Mouse (Mus musculus): ENCODE results near the gene Olfr1295. TPM values are rescaled to one million over a fixed set of nuclear protein-coding genes. Genes with fewer than 3 reads are reported as not detected.

The Olfr1295 gene
- not detected in 2 replicates for polyA plus RNA-seq (2016; fragmentation: Nextera tagmentation; extraction: Ambion mirVana)

GRCm38 (mm10) chr2:111569581-111569980 is at the start of gene Olfr1295:
Olfr1295 (minus strand) TSS chr2:111569681.
- H3K9ac ChIP-seq = no peak within 1 kb of the TSS
- ATAC-seq (ENCODE audit: low FRiP score) = no peak
- no peaks in the 10 kb centered on the region for H3K9me3 ChIP-seq
- no peaks in the 10 kb centered on the region for H3K27me3 ChIP-seq
- no peaks in the 10 kb centered on the region for H3K36me3 ChIP-seq (replicated peaks)
- no peak within 1 kb of the TSS for H3K27ac ChIP-seq
- no peak within 1 kb of the TSS for H3K4me2 ChIP-seq
- H3K4me3 ChIP-seq (replicated peaks) = no peak within 1 kb of the TSS
- H3K4me1 ChIP-seq = no peaks in the 10 kb centered on the region

GRCm38 (mm10) chr2:111540191-111540590 is 29.3 kb downstream of the Olfr1295 start, which contains the start of gene Olfr1294:
Olfr1294 (minus strand) TSS chr2:111540291.
- H3K27me3 ChIP-seq = no peaks in the 10 kb centered on the region
- no peak within 1 kb of the TSS for H3K9ac ChIP-seq
- H3K4me2 ChIP-seq = no peak within 1 kb of the TSS
- 54% methylated on average over 1 of the region's 1 CpGs for WGBS
- no peak within 1 kb of the TSS for H3K4me3 ChIP-seq (replicated peaks)
- no peaks in the 10 kb centered on the region for H3K4me1 ChIP-seq
- no peaks in the 10 kb centered on the region for H3K36me3 ChIP-seq (replicated peaks)
- H3K27ac ChIP-seq = no peak within 1 kb of the TSS
- ATAC-seq (ENCODE audit: low FRiP score) = no peak
- no peaks in the 10 kb centered on the region for H3K9me3 ChIP-seq

- no peak within 1 kb of the TSS for H3K4me2 ChIP-seq
- no peaks in the 10 kb centered on the region for H3K27me3 ChIP-seq
- H3K4me3 ChIP-seq (replicated peaks) = no peak within 1 kb of the TSS
- 0 out of 2 replicates have a peak, but pooled peaks cover 2% of the 10 kb centered on the region for H3K9me3 ChIP-seq
- H3K27ac ChIP-seq = no peak within 1 kb of the TSS
- H3K36me3 ChIP-seq (replicated peaks) = no peaks in the 10 kb centered on the region
- H3K9ac ChIP-seq = no peak within 1 kb of the TSS
- WGBS = 93% methylated on average over 1 of the region's 1 CpGs
- ATAC-seq (ENCODE audit: low FRiP score) = no peak
- H3K4me1 ChIP-seq = no peaks in the 10 kb centered on the region
Measured at GRCm38 (mm10) chr2:111524903-111525302, 44.6 kb downstream of the Olfr1295 start, which contains the start of gene Olfr1293-ps. Olfr1293-ps (plus strand) TSS chr2:111525203.

- H3K4me1 ChIP-seq = no peaks in the 10 kb centered on the region
- no peak for ATAC-seq (ENCODE audit: low FRiP score)
- no peak overlapping the region for H3K4me2 ChIP-seq
- no peak overlapping the region for H3K27ac ChIP-seq
- H3K27me3 ChIP-seq = no peaks in the 10 kb centered on the region
- 0 out of 2 replicates have a peak, but pooled peaks cover 6% of the 10 kb centered on the region for H3K9me3 ChIP-seq
- H3K36me3 ChIP-seq (replicated peaks) = no peaks in the 10 kb centered on the region
- 93% methylated on average over 10 of the region's 10 CpGs for WGBS
- no peak overlapping the region for H3K4me3 ChIP-seq (replicated peaks)
- H3K9ac ChIP-seq = no peak overlapping the region
Measured at GRCm38 (mm10) chr2:111517451-111517850, 52.0 kb downstream of the Olfr1295 start.

Other genes starting within 250 kb of the Olfr1295 start
- gene Olfr1281, start 243.2 kb downstream of the Olfr1295 start, polyA plus RNA-seq (2016; fragmentation: Nextera tagmentation; extraction: Ambion mirVana) = not detected in 2 replicates
- not detected in 2 replicates for gene Olfr1282, start 233.6 kb downstream of the Olfr1295 start, polyA plus RNA-seq (2016; fragmentation: Nextera tagmentation; extraction: Ambion mirVana)
- not detected in 2 replicates for gene Olfr1283, start 202.9 kb downstream of the Olfr1295 start, polyA plus RNA-seq (2016; fragmentation: Nextera tagmentation; extraction: Ambion mirVana)
- not detected in 2 replicates for gene Olfr1284, start 194.2 kb downstream of the Olfr1295 start, polyA plus RNA-seq (2016; fragmentation: Nextera tagmentation; extraction: Ambion mirVana)
- not detected in 2 replicates for gene Olfr1286, start 146.6 kb downstream of the Olfr1295 start, polyA plus RNA-seq (2016; fragmentation: Nextera tagmentation; extraction: Ambion mirVana)
- gene Olfr1287, start 120.5 kb downstream of the Olfr1295 start, polyA plus RNA-seq (2016; fragmentation: Nextera tagmentation; extraction: Ambion mirVana) = not detected in 2 replicates
- not detected in 2 replicates for gene Olfr1288, start 95.6 kb downstream of the Olfr1295 start, polyA plus RNA-seq (2016; fragmentation: Nextera tagmentation; extraction: Ambion mirVana)
- gene Olfr1289, start 88.9 kb downstream of the Olfr1295 start, polyA plus RNA-seq (2016; fragmentation: Nextera tagmentation; extraction: Ambion mirVana) = not detected in 2 replicates
- gene Olfr1290, start 75.9 kb downstream of the Olfr1295 start, polyA plus RNA-seq (2016; fragmentation: Nextera tagmentation; extraction: Ambion mirVana) = not detected in 2 replicates
- not detected in 2 replicates for gene Olfr1291-ps1, start 72.5 kb downstream of the Olfr1295 start, polyA plus RNA-seq (2016; fragmentation: Nextera tagmentation; extraction: Ambion mirVana)
- gene Olfr1293-ps, start 44.5 kb downstream of the Olfr1295 start, polyA plus RNA-seq (2016; fragmentation: Nextera tagmentation; extraction: Ambion mirVana) = not detected in 2 replicates
- gene Olfr1294, start 29.4 kb downstream of the Olfr1295 start, polyA plus RNA-seq (2016; fragmentation: Nextera tagmentation; extraction: Ambion mirVana) = not detected in 2 replicates
- gene Olfr1297, start 56.8 kb upstream of the Olfr1295 start, polyA plus RNA-seq (2016; fragmentation: Nextera tagmentation; extraction: Ambion mirVana) = not detected in 2 replicates
- gene Olfr1298, start 79.5 kb upstream of the Olfr1295 start, polyA plus RNA-seq (2016; fragmentation: Nextera tagmentation; extraction: Ambion mirVana) = not detected in 2 replicates
- not detected in 2 replicates for gene Olfr1299, start 91.7 kb upstream of the Olfr1295 start, polyA plus RNA-seq (2016; fragmentation: Nextera tagmentation; extraction: Ambion mirVana)
- gene Olfr1301, start 181.3 kb upstream of the Olfr1295 start, polyA plus RNA-seq (2016; fragmentation: Nextera tagmentation; extraction: Ambion mirVana) = not detected in 2 replicates
- not detected in 2 replicates for gene Olfr1302, start 207.7 kb upstream of the Olfr1295 start, polyA plus RNA-seq (2016; fragmentation: Nextera tagmentation; extraction: Ambion mirVana)